Mouse (Mus musculus) layer of hippocampus, adult 8-10 months (tissue): ENCODE data around the gene Rptn. TPM values are rescaled to one million over a fixed set of nuclear protein-coding genes. Genes with fewer than 3 reads are reported as not detected.

Source experiments
- microRNA-seq, 2 experiments: library from miRNA; unstranded; fragments of <30 nt; microRNA quantifications; one replicate each; pipeline ENCODE4 v1.2.0; 2022
- total RNA-seq, 4 experiments: library from RNA; stranded (reverse); gene quantifications; 2 replicates each; pipeline ENCODE4 v1.2.4; 2022

Rptn gene
- total RNA-seq, 4 experiments from 2014 or later, result not detected

Small RNA genes within 50 kb of the gene (microRNA-seq; reads per million reads assigned to microRNA genes)
- gene Gm22752 (0 reads per million in 2 experiments), gene Gm44353 (0 reads per million in 2 experiments)

Other genes with a start within 250 kb of the Rptn start
- gene Crnn, start 248.9 kb upstream of the Rptn start, total RNA-seq, result not detected
- gene Flg2, start 196.4 kb upstream of the Rptn start, total RNA-seq, result not detected
- not detected for gene Flg, start 120.2 kb upstream of the Rptn start, total RNA-seq
- not detected for gene Hrnr, start 74.0 kb upstream of the Rptn start, total RNA-seq
- gene Tchh, start 48.6 kb downstream of the Rptn start, total RNA-seq, result 1 to 10 TPM; 1.3 to 2.5 (median 1.6) TPM
- not detected for gene Tchhl1, start 75.1 kb downstream of the Rptn start, total RNA-seq
- 10 to 100 TPM in 2 of 4 experiments, 1 to 10 TPM in 2; 6.1 to 19.4 (median 13.9) TPM for gene S100a11, start 126.8 kb downstream of the Rptn start, total RNA-seq
- 10 to 100 TPM; 16.7 to 37.3 (median 28.5) TPM for gene S100a10, start 161.4 kb downstream of the Rptn start, total RNA-seq